Mouse (Mus musculus): ENCODE data around the gene Fignl2.

- no peak for TF ChIP-seq CTCF (IDR thresholded peaks at IDR 0.05; ENCODE audit: low read depth, low read length)
- TF ChIP-seq POLR2A (IDR thresholded peaks at IDR 0.05; ENCODE audit: extremely low read depth, insufficient read depth, low read length) = no peak
Measured at GRCm38 (mm10) chr15:101006251-101007040, 71.9 kb downstream of the Fignl2 start.

Measured in liver, adult 2 months (tissue).